Mouse (Mus musculus) T-cell, adult 2 months (primary cell): Measurements from ENCODE around the gene Nck2.
"Not testable (repeated sequence)": the region's sequence is repeated elsewhere in the genome, so short reads cannot be mapped to it uniquely, and the experiment has no call there.

Experiments used
- DNase-seq: peaks from one replicate; pipeline ENCODE4 v3.0.0; 2022; ENCODE audit warnings: low spot score

Nck2 gene

GRCm38 (mm10) chr1:43534060-43534760, 89.8 kb downstream of the Nck2 start:
- no peak for DNase-seq

GRCm38 (mm10) chr1:43535519-43536000, 91.2 kb downstream of the Nck2 start:
- no peak for DNase-seq

- no peak for DNase-seq
These were observed 91.9 kb downstream of the Nck2 start for GRCm38 (mm10) chr1:43536266-43536665.

GRCm38 (mm10) chr1:43537021-43537420, 92.6 kb downstream of the Nck2 start:
- DNase-seq, result peak; percentile 26

GRCm38 (mm10) chr1:43537496-43537895, 93.1 kb downstream of the Nck2 start:
- no peak for DNase-seq

GRCm38 (mm10) chr1:43538716-43539115, 94.3 kb downstream of the Nck2 start:
- peak; percentile 71 for DNase-seq

GRCm38 (mm10) chr1:43539689-43540380, 95.5 kb downstream of the Nck2 start:
- no peak for DNase-seq

GRCm38 (mm10) chr1:43542339-43542738, 98.0 kb downstream of the Nck2 start:
- DNase-seq, result peak; percentile 71

GRCm38 (mm10) chr1:43547644-43548043, 103.3 kb downstream of the Nck2 start:
- no peak for DNase-seq

- no peak for DNase-seq
These were observed 104.4 kb downstream of the Nck2 start for GRCm38 (mm10) chr1:43548749-43549148.

- DNase-seq, result no peak
These were observed 106.1 kb downstream of the Nck2 start for GRCm38 (mm10) chr1:43550525-43550924.

- DNase-seq, result not testable (repeated sequence)
These were observed 109.8 kb downstream of the Nck2 start for GRCm38 (mm10) chr1:43553989-43554679.

GRCm38 (mm10) chr1:43555222-43555974, 111.0 kb downstream of the Nck2 start:
- no peak for DNase-seq

- DNase-seq, result no peak
These were observed 114.0 kb downstream of the Nck2 start for GRCm38 (mm10) chr1:43558329-43558728.

- no peak for DNase-seq
These were observed 114.8 kb downstream of the Nck2 start for GRCm38 (mm10) chr1:43559043-43559692.

GRCm38 (mm10) chr1:43561085-43561484, 116.7 kb downstream of the Nck2 start:
- DNase-seq, result no peak

GRCm38 (mm10) chr1:43562002-43562666, 117.8 kb downstream of the Nck2 start:
- peak; percentile 45 for DNase-seq

- DNase-seq, result no peak
These were observed 120.9 kb downstream of the Nck2 start for GRCm38 (mm10) chr1:43565260-43565659.

GRCm38 (mm10) chr1:43566677-43567377, 122.4 kb downstream of the Nck2 start:
- no peak for DNase-seq

- DNase-seq, result no peak
These were observed 124.4 kb downstream of the Nck2 start for GRCm38 (mm10) chr1:43568824-43569223.
